In genomic region chr12:72360926-72361615, GRCm38 (mm10) we compare ENCODE assay signal across 18 mouse cellular contexts. TPM values are rescaled to one million over a fixed set of nuclear protein-coding genes. Genes with fewer than 3 reads are reported as not detected.
DNase-seq lines count a peak whose midpoint lies in the region.
"Had no signal": no experiment of that assay in that cellular context is flagged by ENCODE, and none has a peak within 500 bp of the region (broad histone marks: within the 10 kb centered on the region; RNA-seq: fewer than 3 reads in every experiment).

No protein-coding gene starts in this region.

- no peak overlapping the region for H3K4me3 ChIP-seq in macrophage (ENCODE audit: inconsistent target)
- H3K4me3 ChIP-seq: embryonic facial prominence, embryonic 15.5 days; erythroblast, embryonic 14.5 days; forebrain, embryonic 10.5 days; heart, embryonic 13.5 days; hindbrain, embryonic 12.5 days; intestine, embryonic 15.5 days had no signal

- no peaks in the 10 kb centered on the region for H3K79me2 ChIP-seq in macrophage (ENCODE audit: inconsistent target)

- WGBS in macrophage (ENCODE audit: missing documents), result 77% methylated on average over 5 of the region's 5 CpGs

- peak overlapping the region; percentile 25; the same call in 1 of the 2 replicates for H3K27ac ChIP-seq in macrophage
- H3K27ac ChIP-seq: embryonic facial prominence, embryonic 15.5 days; forebrain, embryonic 10.5 days; heart, embryonic 13.5 days; hindbrain, embryonic 12.5 days; intestine, embryonic 15.5 days had no signal

- DNase-seq in CD4-positive helper T cell, adult 2 months (ENCODE audit: low read depth, low spot score), result peak; percentile 52
- DNase-seq in CD4-positive, CD25-positive, alpha-beta regulatory T cell, adult 2 months (ENCODE audit: low read depth, low spot score), result peak; percentile 29
- peak; percentile 11 for DNase-seq in T-cell, adult 2 months (ENCODE audit: low spot score)
- DNase-seq in kidney, postnatal 25 days, result no peak
- no peak for DNase-seq in heart, postnatal 4 days
- no peak for DNase-seq in frontal cortex, postnatal 36 days (ENCODE audit: low spot score in 2 of 2)
- DNase-seq: adrenal gland, postnatal 14 days; cerebellum, adult 18-20 months; cerebellum, adult 9-11 months; gastrocnemius, postnatal 14 days; kidney, adult 18-20 months had no signal

- no peaks in the 10 kb centered on the region for H3K36me3 ChIP-seq in macrophage (ENCODE audit: inconsistent target)
- H3K36me3 ChIP-seq: embryonic facial prominence, embryonic 15.5 days; forebrain, embryonic 10.5 days; heart, embryonic 13.5 days; hindbrain, embryonic 12.5 days; intestine, embryonic 15.5 days had no signal

RNA-seq across cellular contexts. Expression of gene Rtn1, which starts 47.8 kb away (rescaled TPM):
- 1 to 10 TPM in 12 of 26 experiments, under 1 TPM in 14; 0.33 to 5.9 (median 0.90) TPM for total RNA-seq in macrophage (2018; cell fraction: chromatin; rRNA removed)
- total RNA-seq in macrophage (2018; cell fraction: cytosol; rRNA removed), result 1 to 10 TPM in 16 of 26 experiments, under 1 TPM in 10; 0.68 to 2.0 (median 1.1) TPM
- total RNA-seq in macrophage (2018; cell fraction: nucleus; rRNA removed), result 1 to 10 TPM in 25 of 26 experiments, under 1 TPM in 1; 0.99 to 7.8 (median 2.0) TPM
- 0.77 to 2.3 TPM (median 0.85 TPM) in 3 replicates for polyA plus RNA-seq in macrophage (2018)
- 1 to 10 TPM; 7.3 to 9.7 TPM for total RNA-seq in heart, postnatal 4 days (2021)

Comparison
In these comparisons a context has a peak if more than half of its experiments do, and no peak if none do; other contexts are left out.
1. DNase-seq: peak in CD4-positive helper T cell, adult 2 months (single experiment), CD4-positive, CD25-positive, alpha-beta regulatory T cell, adult 2 months (single experiment) and T-cell, adult 2 months (single experiment); none in kidney, postnatal 25 days (0 of 2), heart, postnatal 4 days (single experiment) and frontal cortex, postnatal 36 days (0 of 2).